Mouse (Mus musculus) brain, embryonic 14.5 days (tissue): Measurements from ENCODE around the gene Myo5a. TPM values are rescaled to one million over a fixed set of nuclear protein-coding genes. Genes with fewer than 3 reads are reported as not detected.
A peak's percentile ranks its signal among the peaks of the same experiment; 100 is the strongest.

Experiments used
- DNase-seq: peaks from one replicate; pipeline ENCODE4 v3.0.0-alpha.2; 2011; ENCODE audit warnings: low read depth
- CTCF ChIP-seq: fragments of 200-500 bp; IDR thresholded peaks from 2 replicates; pipeline ENCODE4 v1.5.1; 2012; ENCODE audit warnings: inconsistent platforms, mild to moderate bottlenecking, moderate library complexity, borderline replicate concordance; ENCODE audit not compliant: insufficient read depth, insufficient read length; ENCODE audit errors: extremely low read depth
- POLR2A ChIP-seq: fragments of 200-500 bp; IDR thresholded peaks from 2 replicates; pipeline ENCODE4 v1.6.1; 2012; ENCODE audit warnings: mild to moderate bottlenecking, inconsistent platforms, borderline replicate concordance; ENCODE audit not compliant: poor library complexity, insufficient read depth, insufficient read length, severe bottlenecking; ENCODE audit errors: extremely low read depth
- polyA plus RNA-seq: library from polyadenylated mRNA; depleted of rRNA; stranded (reverse); fragments of >200 nt; gene quantifications from 2 replicates; pipeline ENCODE4 v1.2.3, GENCODE M21; 2012; rRNA removed

Myo5a gene
- 37.3 and 62.0 TPM in 2 replicates for polyA plus RNA-seq

DNA sequence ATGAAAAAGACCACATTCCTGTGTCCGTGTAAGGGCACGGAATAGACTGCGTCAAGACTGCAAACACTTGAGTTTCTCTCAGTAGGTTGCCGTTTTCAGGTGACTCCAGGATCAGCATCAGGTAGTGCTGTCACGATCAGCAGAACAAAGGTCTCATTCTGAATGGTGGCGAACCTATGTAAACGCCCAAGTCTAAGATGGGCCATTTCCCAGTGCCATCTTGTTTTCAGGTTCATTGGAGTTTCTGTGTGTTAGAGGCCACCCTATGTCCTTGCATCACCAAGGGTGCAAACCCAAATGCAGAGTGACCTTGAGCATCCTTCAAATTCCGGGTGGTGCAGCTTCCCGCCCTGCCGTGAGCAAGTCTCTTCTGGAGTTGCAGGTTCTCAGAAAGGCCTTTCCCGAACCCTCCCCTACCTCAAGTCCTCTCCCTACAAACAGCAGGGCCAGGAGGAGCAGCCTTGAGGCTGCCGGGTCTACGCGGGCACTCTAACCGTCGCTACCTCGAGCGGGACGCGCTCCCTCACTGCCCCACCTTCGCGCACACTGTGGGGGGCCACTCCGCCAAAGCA is at the start of gene Myo5a:
Gene Myo5a (plus strand): TSS at position 559 of the 572 bp plus-strand sequence.
- DNase-seq: no peak
- TF ChIP-seq POLR2A (no peak), CTCF (no peak)

DNA sequence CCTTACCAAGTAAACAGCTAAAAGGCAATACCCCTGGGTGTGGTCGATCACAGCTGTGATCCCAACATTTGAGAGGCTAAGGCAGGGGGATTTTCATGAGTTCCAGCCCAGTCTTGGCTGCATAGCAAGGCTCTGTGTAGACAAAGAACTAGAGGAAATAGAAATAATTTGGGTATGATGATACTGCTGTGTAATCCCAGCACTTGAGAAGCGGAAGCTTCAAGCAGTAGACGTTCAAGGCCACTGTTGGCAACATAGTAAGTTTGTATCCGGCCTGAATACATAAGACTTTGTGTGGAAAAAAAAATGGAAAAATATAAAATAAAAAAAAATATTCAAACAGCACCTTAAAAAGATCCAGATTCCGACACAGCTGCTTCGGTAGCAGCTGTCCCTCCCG is 48.3 kb upstream of the Myo5a start:
- no peak for TF ChIP-seq CTCF
- TF ChIP-seq POLR2A: no peak
- DNase-seq: no peak

DNA sequence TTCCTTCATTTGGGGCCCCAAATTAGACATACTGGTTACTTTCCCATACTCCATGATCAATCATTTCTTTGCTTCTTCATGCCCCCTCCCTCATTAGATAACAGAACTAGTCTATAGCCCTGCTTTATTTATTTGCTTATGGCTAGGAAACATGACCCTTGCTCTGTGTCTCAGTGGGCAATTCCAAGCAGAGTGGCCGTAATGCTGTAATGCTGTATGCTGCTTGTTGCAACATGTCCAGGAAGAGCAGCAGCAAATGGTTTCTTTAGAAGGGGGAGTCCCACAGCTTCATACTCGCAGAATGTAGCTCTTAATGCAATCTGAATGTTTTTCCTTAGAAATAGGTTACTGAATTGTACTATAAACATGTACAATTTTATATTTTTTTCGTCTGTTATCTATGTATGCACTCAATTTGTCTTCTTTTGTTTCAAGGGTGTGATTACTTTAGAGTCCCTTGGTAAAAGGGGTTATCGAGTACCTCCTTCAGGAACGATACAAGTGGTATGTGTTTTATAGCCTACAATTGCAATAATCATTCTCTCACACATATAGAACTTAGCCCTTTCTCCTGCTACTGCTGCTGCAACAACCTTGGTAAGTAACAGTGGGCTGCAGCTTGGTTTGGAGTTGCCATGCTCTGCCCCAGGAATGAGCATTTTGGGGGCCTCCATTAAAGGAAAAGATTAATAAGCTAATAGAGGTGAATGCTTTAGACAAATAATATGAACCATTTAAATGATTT is 47.5 kb upstream of the Myo5a start:
- TF ChIP-seq CTCF (no peak), POLR2A (no peak)
- no peak for DNase-seq

DNA sequence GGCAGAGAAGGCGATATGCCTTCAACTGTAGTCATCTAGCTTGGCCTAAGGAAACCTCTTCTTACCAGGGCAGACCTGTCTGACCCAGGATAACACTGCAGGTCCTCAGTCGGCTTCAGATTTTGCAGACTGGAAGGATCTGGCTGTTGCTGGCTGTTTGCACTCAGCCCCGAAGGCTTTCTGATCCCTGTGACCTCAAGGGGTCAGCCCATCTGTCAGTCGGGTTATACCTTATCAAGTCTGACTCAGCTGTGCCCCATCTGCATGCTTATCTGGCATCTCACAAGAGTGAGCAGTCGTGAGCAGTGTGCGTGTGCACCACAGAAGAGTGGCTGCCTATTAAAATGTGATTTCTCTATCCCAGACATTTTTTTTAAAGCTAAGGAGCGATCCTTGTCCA is 46.7 kb upstream of the Myo5a start:
- TF ChIP-seq CTCF: no peak
- TF ChIP-seq POLR2A: no peak
- no peak for DNase-seq

DNA sequence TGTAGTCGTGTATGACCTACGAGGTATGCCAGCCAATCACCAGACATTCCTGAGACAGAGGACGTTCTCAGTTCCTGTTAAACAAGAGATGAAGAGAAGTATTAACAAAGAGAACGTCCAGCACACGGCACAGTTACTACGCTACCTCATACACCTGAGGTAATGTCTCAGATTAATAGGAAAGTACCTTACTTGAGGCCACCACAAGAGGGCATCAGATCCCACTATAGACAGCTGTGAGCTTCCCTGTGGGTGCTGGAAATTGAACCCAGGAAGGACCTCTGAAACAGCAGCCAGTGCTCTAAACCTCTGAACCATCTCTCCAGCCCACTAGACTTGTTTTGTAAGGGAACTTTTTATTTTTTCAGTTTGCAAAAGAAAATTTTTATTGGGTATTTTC is 45.1 kb upstream of the Myo5a start:
- TF ChIP-seq POLR2A (no peak), CTCF (peak; percentile 47; the same call in 1 of the 2 replicates)
- peak; percentile 28 for DNase-seq

DNA sequence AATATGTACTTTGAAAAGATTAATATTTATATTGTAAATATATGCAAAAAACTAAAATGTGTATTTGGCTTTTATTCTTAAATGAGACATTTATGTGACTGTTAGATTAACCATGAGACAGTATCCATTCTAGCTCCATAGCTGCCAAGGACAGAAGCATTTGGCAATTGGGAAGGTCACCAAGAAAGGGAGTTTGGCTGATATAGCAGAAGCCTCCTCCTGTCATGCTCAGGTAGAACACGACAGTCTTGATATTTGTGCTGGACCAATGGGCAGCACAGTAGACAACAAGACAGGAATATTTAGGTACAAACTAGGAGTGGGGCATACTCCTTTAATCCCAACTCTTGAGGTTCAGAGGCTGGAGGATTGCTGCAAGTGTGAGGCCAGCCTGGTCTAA is 38.4 kb upstream of the Myo5a start:
- DNase-seq: no peak
- TF ChIP-seq POLR2A (no peak), CTCF (no peak)

DNA sequence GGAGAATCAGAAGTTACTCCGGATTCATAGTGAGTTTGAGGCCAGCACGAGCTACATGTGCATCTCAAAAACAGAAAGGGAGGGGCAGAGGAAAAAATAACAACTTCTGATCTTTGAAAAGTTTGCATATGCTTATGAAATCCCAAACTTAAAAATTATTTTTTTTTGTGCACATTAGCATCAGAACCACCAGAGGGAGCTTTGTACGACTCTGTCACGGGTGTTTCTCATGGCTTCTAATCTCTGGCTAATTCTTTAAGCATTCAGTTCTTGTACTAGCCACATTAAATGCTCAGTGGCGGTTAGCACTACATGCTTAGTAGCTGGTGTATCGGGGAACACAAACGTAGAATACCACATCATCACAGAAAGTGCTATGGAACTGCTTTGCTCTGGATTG is 37.7 kb upstream of the Myo5a start:
- peak; percentile 38; the same call in 1 of the 2 replicates for TF ChIP-seq CTCF
- TF ChIP-seq POLR2A: no peak
- DNase-seq: peak; percentile 52

DNA sequence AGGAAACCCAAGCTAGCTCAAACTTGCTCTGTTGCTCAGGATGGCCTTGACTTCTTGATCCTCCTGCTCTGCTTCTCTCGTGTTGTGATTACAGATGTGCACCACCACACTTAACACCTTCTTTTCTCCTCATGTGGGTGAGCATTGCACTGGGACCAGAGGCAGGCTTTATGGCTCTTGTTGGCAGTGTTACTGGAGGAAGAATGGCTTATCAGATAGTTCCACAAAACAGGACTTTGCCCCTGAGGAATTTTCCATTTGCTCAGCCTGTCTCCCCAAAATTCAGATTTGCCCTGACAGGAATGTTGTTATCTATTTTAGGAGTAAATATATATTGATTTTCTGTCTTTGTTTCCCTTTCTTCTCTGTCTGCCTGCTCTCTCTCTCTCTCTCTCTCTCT is 36.1 kb upstream of the Myo5a start:
- no peak for TF ChIP-seq POLR2A
- TF ChIP-seq CTCF: no peak
- DNase-seq: no peak

DNA sequence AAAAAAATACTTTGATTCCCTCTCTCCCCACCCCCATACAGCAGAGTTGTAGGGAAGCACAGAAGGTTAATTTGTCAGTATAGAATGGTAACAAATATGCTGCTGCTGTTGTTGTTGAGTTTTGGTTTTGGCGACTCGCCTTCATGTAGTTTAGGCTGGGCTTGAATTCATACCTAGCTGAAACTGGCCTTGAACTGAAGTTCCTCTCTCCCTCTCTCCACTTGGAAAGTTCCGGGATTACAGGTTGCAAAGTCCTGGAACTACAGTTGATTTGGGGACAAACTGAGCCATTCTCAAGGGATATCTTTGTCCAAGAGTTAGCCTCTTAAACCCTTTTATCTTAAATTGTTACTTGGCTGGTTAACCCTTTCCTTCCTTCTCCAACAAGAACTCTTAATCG is 34.9 kb upstream of the Myo5a start:
- TF ChIP-seq POLR2A: no peak
- TF ChIP-seq CTCF: no peak
- DNase-seq: no peak

DNA sequence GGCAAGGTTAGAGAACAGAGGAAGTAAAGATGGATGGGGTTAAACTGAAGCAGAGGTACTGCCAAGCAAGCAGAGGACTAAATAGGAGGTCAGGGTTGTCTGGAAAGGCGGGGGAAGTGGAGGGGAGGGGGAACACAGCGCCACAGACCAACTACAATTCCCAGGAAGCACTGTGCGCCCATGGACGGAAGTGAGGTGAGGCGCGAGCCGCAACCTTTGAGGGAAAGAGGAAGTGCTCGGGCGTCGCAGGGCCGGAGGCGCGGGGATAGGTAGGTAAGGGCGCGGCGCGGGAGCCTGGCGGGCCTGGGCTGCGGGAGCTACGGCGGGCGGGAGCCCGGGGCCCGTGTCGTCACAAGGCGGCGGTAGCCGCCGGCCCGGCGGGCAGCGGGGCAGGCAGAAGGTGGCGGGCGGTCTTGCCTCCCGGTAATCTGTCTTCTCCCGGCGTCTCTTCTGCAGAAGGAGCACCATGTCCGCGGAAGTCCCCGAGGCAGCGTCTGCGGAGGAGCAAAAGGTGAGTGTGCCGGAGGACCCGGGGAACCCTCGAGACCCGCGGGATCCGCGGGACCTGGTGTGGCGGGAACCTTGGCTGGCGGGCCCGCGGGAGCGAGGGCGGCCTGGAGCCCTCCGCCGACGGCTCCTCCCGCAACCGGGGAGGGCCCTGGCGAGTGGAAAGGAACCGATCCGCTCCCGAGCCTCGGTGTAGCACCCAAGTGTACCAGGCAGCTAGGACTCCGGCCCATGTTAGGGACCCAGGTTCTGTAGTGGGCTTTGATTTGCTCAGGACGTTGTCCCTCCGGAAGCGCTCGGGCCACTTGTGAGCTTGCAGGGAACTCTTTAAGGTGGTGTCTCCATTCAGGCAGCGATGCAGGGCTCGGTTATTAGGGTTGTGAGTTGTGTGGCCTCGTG is 33.1 kb upstream of the Myo5a start, which contains the start of gene Arpp19:
Gene Arpp19 (plus strand): TSS at position 164 of the 906 bp plus-strand sequence.
- peak; percentile 95 for DNase-seq
- TF ChIP-seq CTCF: no peak
- TF ChIP-seq POLR2A: peak; percentile 89

DNA sequence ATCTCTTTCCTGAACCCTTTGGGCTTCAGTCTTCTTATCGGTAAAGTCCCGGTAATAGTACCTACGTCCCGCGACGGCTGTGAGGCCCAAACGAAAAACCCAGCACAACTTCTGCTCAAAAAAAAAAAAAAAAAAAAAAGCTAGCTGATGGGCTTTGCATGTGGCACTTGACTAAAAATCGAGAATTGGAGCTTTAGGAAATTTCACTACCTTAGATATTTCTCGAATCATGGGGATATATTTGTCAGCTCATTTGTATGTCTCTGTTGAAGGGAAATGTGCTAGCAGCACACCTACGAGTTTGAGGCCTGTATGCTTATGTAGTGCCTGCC is 32.5 kb upstream of the Myo5a start:
- no peak for TF ChIP-seq POLR2A
- no peak for TF ChIP-seq CTCF

DNA sequence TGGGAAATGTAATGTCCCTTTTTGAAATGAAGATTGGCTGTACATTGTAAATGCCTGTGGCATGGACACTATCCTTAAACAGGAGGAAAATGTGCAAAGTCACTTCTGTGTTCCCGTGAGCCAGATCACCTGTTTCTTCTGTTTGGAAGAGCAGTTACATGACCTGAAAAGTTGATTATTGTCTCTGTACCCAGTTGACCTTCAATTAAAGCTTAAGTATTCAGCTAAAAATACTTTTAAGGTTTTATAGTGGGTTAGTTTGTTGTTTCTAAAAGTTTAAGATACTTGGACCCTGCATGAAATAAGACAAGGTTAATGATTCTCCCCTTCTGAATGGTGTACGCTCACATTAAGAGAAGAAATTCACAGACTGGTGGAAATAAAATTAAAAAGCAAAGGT is 30.2 kb upstream of the Myo5a start:
- no peak for DNase-seq
- TF ChIP-seq POLR2A (no peak), CTCF (no peak)

More for the DNA sequence above, 32.5 kb upstream of the Myo5a start:
- no peak for DNase-seq
